Mouse (Mus musculus) mesoderm, embryonic 11.5 days (tissue): ENCODE data around the gene Tpcn2.

Experiments
- DNase-seq: peaks from one replicate; pipeline ENCODE4 v3.0.0-alpha.2; 2012; ENCODE audit warnings: low read depth, low spot score

The Tpcn2 gene

DNA sequence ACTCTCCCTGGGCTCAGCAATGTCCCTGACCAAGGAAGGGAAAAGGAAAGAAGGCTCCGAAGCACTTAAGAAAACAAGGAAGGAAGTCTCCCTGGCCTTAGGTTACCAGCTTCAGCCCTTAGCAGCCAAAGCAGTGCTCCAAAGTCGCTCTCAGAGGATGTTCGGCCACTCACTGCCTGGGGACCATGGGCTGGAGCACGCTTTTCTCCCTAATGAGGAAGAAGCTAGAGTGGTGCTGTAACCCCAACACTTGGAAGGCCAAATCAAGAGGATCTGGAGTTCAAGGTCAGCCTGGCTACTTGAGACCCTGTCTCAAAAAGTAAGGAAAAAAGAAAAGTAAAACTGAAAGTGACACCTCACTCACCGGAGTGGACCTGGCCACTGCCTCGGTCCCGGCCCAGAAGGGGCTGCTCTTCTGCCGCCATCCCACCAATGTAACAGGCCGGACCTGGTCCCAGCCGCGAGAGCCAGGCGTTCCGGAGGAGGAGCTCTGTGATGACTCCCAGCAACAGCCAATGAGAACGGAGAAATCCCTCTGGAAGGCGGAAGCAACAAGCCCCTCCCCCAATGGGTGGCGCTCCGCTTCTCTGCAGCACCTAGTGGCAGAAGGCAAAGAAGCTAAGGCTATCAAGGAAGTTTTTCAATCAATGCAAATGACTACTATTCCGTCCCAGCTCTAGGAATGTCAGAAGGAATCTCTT is at the start of gene Tpcn2:
TSS of gene Tpcn2 (minus strand) at position 525 of the 701 bp plus-strand sequence.
- peak; percentile 97 for DNase-seq

- no peak for DNase-seq
Observed at GRCm38 (mm10) chr7:145332376-145333041, 48.7 kb upstream of the Tpcn2 start.

- no peak for DNase-seq
Observed at GRCm38 (mm10) chr7:145330641-145331040, 46.8 kb upstream of the Tpcn2 start.

DNA sequence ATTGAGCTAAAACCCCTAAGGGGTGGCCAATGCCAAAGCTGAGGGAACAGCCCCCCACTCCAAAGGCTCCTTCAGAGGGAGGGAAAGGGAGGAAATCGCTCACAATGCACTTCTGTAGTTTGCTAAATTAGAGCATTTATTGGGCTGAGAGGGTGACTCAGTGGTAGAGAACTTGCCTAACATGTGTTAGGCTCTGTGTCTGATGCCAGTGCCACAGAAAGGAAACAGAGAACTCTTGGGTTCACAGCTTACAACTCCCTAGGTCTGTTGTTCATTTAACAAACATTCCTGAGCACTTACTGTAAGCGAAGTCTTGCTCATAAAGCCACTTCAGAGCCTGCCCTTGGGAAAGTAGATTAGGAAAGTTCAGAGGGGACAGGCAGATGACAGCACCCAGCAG is 46.2 kb upstream of the Tpcn2 start:
- DNase-seq, result no peak

- DNase-seq, result no peak
Observed at GRCm38 (mm10) chr7:145325697-145326096, 41.9 kb upstream of the Tpcn2 start.

GRCm38 (mm10) chr7:145323607-145324006 is 39.8 kb upstream of the Tpcn2 start:
- DNase-seq, result no peak

GRCm38 (mm10) chr7:145319481-145319880 is 35.7 kb upstream of the Tpcn2 start:
- DNase-seq, result no peak

DNA sequence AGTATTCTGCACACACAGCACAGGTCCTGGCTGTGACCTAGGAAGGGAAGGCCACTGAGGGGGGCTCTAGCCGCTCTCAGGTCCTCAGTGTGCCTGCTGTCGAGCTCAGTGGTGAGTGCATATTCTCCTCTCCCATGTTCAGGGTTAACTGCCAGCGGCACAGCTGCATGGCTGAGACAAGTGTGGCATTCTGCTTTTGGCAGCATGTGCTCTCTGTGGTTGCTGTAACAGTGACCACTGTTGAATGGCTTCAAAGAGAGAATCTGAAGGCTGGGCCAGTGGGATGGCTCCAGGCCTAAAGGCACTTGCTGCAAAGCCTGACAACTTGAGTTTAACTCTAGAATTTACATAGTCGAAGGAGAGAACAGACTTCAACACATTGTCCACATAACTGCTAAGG is 33.7 kb upstream of the Tpcn2 start:
- no peak for DNase-seq

GRCm38 (mm10) chr7:145314785-145315411 is 31.1 kb upstream of the Tpcn2 start, which contains the start of gene Mrgprd:
Gene Mrgprd (plus strand): TSS chr7:145314835.
- DNase-seq, result no peak

- no peak for DNase-seq
Observed at GRCm38 (mm10) chr7:145312137-145312536, 28.3 kb upstream of the Tpcn2 start.

- DNase-seq, result no peak
Observed at GRCm38 (mm10) chr7:145310526-145310925, 26.7 kb upstream of the Tpcn2 start.

GRCm38 (mm10) chr7:145309877-145310276 is 26.1 kb upstream of the Tpcn2 start:
- no peak for DNase-seq

DNA sequence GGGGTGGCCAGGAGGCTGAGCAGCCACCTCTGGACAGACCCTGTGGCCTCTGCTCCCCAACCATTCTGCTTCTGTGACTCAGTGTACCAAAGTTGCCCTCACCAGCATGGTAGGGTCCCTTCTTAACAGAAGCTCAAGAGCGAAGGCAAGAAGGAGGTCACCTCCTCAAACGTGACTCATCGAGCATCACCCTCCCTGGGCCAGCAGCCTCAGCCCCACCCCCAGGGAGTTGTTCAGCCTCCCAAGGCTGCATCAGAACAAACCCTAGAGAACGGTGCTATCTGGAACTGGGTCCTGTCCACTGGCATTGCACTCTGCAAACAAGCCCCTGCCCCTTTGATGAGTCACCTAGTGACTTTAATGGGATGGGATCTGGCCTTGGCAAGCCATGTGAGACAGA is 25.1 kb upstream of the Tpcn2 start:
- DNase-seq, result no peak

- DNase-seq, result no peak
Observed at GRCm38 (mm10) chr7:145308061-145308675, 24.4 kb upstream of the Tpcn2 start.

- DNase-seq, result no peak
Observed at GRCm38 (mm10) chr7:145307636-145308035, 23.8 kb upstream of the Tpcn2 start.

GRCm38 (mm10) chr7:145304153-145304552 is 20.3 kb upstream of the Tpcn2 start:
- DNase-seq, result no peak

GRCm38 (mm10) chr7:145302488-145303285 is 18.9 kb upstream of the Tpcn2 start:
- DNase-seq, result peak; percentile 84

DNA sequence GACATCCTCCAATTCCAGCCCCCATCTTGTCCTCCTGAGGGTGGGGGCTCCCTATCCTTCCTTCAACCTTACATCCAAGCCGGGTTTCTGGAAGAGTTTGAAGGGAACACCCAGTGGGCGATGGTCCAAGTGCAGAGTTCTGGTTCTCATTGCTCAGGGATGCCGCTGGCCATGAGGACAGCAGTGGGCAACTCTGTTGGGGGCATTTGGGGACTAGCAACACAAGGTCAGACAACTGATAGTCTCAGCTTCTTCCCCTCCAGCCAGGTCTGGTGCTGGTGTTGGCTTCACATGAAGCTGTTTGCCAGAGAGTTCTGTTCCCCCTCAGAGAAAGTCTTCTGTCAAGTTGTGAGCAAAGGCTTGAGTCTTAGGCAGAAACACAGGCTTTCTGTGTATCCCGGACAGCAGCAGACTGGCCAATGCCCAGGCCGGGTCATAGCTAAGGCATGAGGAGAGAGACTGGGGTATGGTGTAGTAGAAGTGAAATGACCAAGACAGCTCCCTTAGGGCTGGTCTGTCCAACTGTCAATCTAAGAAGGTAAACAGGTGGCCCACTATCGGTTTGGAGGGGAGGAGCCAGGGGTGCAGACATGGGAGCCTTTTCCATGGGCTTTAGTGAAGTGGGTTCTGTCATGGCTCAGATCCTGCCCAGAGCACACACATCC is 17.7 kb upstream of the Tpcn2 start:
- no peak for DNase-seq

DNA sequence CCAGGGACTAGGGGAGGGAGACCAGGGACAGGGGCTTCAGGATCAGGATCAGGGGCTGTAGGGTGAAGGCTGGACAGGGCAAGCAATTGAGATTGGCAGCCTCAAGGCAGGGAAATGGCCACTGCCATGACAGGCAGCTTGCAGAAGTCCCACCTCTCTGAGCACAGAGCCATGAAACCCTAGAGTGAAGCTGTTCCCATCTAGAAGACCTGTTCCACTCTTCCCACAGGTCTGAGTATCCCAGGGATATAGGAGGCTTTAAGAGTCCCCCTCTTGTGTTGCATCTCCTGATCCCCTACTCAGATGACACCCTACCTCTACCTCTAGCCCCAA is 17.2 kb upstream of the Tpcn2 start:
- no peak for DNase-seq

GRCm38 (mm10) chr7:145300321-145301007 is 16.7 kb upstream of the Tpcn2 start, which contains the start of gene Mrgprf:
Gene Mrgprf (plus strand): TSS chr7:145300828.
- DNase-seq, result no peak
